Mouse (Mus musculus) intestine, embryonic 14.5 days (tissue): ENCODE measurements around the gene Eea1. TPM values are rescaled to one million over a fixed set of nuclear protein-coding genes. Genes with fewer than 3 reads are reported as not detected.

ENCODE experiments used
- ATAC-seq: fragments of 200-750 bp; cut with Nextera tagmentation; replicated peaks from 2 replicates; pipeline ENCODE4 v1.8.0; 2017; ENCODE audit warnings: low read depth, moderate number of reproducible peaks, moderate TSS enrichment, moderate library complexity; ENCODE audit not compliant: low FRiP score, low TSS enrichment
- DNase-seq: peaks from one replicate; pipeline ENCODE4 v3.0.0-alpha.2; 2018; ENCODE audit warnings: low spot score
- H3K27ac ChIP-seq: fragments of 300-500 bp; sonication (generic); 2 replicates; pipeline ENCODE4 v1.5.1; 2014; ENCODE audit warnings: low read depth, mild to moderate bottlenecking, control low read depth
- H3K27me3 ChIP-seq: fragments of 300-500 bp; sonication (generic); replicated peaks from 2 replicates; pipeline ENCODE4 v1.6.1; 2014; ENCODE audit warnings: low read length, control low read depth; ENCODE audit not compliant: control insufficient read depth, insufficient read depth
- H3K36me3 ChIP-seq: fragments of 300-500 bp; sonication (generic); 2 replicates; pipeline ENCODE4 v1.6.1; 2014; ENCODE audit warnings: low read length, control low read depth; ENCODE audit not compliant: control insufficient read depth, insufficient read depth
- H3K4me1 ChIP-seq: fragments of 300-500 bp; sonication (generic); replicated peaks from 2 replicates; pipeline ENCODE4 v1.6.1; 2014; ENCODE audit warnings: low read length, control low read depth, mixed read lengths; ENCODE audit not compliant: control insufficient read depth, insufficient read depth
- H3K4me2 ChIP-seq: fragments of 300-500 bp; sonication (generic); 2 replicates; pipeline ENCODE4 v1.6.1; 2014; ENCODE audit warnings: low read length
- H3K4me3 ChIP-seq: fragments of 300-500 bp; sonication (generic); 2 replicates; pipeline ENCODE4 v1.5.1; 2014; ENCODE audit warnings: low read depth, low read length, control low read depth, mixed read lengths
- H3K9ac ChIP-seq: fragments of 300-500 bp; sonication (generic); 2 replicates; pipeline ENCODE4 v1.6.1; 2014; ENCODE audit warnings: mild to moderate bottlenecking, low read length
- H3K9me3 ChIP-seq: fragments of 300-500 bp; sonication (generic); 2 replicates; pipeline ENCODE4 v1.6.1; 2016; ENCODE audit warnings: low read length, control low read depth; ENCODE audit not compliant: control insufficient read depth
- WGBS: fragments of 180-500 bp; shearing (Covaris S2); extraction: QIAGEN DNeasy Blood & Tissue Kit; methylation state at CpG from one replicate; pipeline ENCODE4 v1.1.7; 2014; 5-methylcytosine and 5-hydroxymethylcytosine counted together
- polyA plus RNA-seq: library from polyadenylated mRNA; unstranded; fragments of >200 nt; fragmentation: Nextera tagmentation; extraction: Ambion mirVana; gene quantifications from 2 replicates; pipeline ENCODE4 v1.2.1, GENCODE M21; 2014

The Eea1 gene
- 22.2 and 22.6 TPM in 2 replicates for polyA plus RNA-seq

DNA sequence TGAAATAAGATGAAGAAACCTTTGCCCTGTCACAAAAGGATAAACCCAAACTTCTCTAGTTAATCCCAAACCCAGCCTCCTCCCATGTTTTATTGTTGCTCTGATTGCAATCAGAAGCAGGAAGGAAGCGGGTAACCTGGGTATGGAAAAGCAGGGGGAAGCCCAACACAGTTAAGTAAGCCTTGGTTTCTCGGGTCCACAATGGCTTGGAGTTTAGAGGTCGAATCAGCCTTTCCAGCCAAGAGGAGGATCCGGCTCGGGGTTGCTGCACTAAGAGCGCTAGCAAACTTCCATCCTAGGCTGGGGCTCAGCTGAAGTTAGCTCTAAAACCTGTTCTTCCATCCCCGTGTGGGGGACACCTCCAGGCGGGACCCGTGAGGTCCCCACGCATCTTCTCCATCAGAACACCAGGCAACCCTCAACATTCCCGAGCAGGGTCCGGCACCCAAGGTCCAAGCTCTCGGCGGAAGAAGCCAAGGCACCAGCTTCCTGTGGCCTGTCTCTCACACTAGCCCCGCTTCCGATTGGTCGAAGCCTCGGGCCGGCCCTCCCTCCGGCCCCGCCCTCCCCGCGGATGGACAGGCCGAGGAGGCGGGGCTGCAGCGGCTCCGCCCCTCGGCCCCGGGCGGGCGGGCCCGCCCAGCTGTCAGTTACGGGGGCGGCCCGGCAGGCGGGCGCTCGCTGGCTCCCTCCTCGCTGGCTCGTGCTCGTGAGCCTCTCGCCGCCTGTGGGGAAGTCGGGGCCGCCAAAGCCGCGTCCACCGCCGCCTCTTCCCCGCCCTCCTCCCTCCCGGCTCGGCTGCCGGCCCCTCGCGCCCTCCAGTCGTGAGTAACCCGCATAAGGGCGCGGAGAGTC is at the start of gene Eea1:
TSS of gene Eea1 (plus strand) at position 605 of the 855 bp plus-strand sequence.
- Histone ChIP-seq H3K9me3 (no peaks in the 10 kb centered on the region), H3K36me3 (no peaks in the 10 kb centered on the region), H3K27me3 (no peaks in the 10 kb centered on the region), H3K4me3 (peak within 1 kb of the TSS; percentile 66), H3K9ac (peak within 1 kb of the TSS; percentile 70), H3K27ac (peak within 1 kb of the TSS; percentile 86), H3K4me2 (peak within 1 kb of the TSS; percentile 71), H3K4me1 (peaks cover 10% of the 10 kb centered on the region; the same call in 1 of the 2 replicates)
- DNase-seq (peak; percentile 91), ATAC-seq (peak; percentile 99)
- under 1% methylated on average over 46 of the region's 59 CpGs for WGBS

- H3K36me3 ChIP-seq = no peaks in the 10 kb centered on the region
- no peak overlapping the region for H3K27ac ChIP-seq
- WGBS = 70% methylated on average over 7 of the region's 7 CpGs
- ATAC-seq (no peak), DNase-seq (no peak)
- no peaks in the 10 kb centered on the region for H3K27me3 ChIP-seq
- no peak overlapping the region for H3K4me3 ChIP-seq
- no peak overlapping the region for H3K4me2 ChIP-seq
- no peak overlapping the region for H3K9ac ChIP-seq
- H3K4me1 ChIP-seq = no peaks in the 10 kb centered on the region
- H3K9me3 ChIP-seq = no peaks in the 10 kb centered on the region
These were observed 49.1 kb upstream of the Eea1 start for GRCm38 (mm10) chr10:95891214-95891960.

- Histone ChIP-seq H3K9me3 (no peaks in the 10 kb centered on the region), H3K4me3 (no peak overlapping the region), H3K4me2 (no peak overlapping the region), H3K27ac (no peak overlapping the region), H3K4me1 (no peaks in the 10 kb centered on the region), H3K36me3 (no peaks in the 10 kb centered on the region), H3K27me3 (no peaks in the 10 kb centered on the region), H3K9ac (no peak overlapping the region)
- no peak for ATAC-seq
- no peak for DNase-seq
- 85% methylated on average over 9 of the region's 9 CpGs for WGBS
These were observed 48.3 kb upstream of the Eea1 start for GRCm38 (mm10) chr10:95892132-95892531.

- Histone ChIP-seq H3K36me3 (no peaks in the 10 kb centered on the region), H3K9ac (no peak overlapping the region), H3K4me2 (no peak overlapping the region), H3K4me1 (no peaks in the 10 kb centered on the region), H3K9me3 (no peaks in the 10 kb centered on the region), H3K27ac (no peak overlapping the region), H3K4me3 (no peak overlapping the region), H3K27me3 (no peaks in the 10 kb centered on the region)
- DNase-seq (no peak), ATAC-seq (no peak)
- WGBS = 87% methylated on average over 14 of the region's 14 CpGs
These were observed 47.0 kb upstream of the Eea1 start for GRCm38 (mm10) chr10:95893291-95893932.

- H3K36me3 ChIP-seq = no peaks in the 10 kb centered on the region
- no peaks in the 10 kb centered on the region for H3K4me1 ChIP-seq
- no peak overlapping the region for H3K27ac ChIP-seq
- peak overlapping the region; percentile 29; the same call in 1 of the 2 replicates for H3K9ac ChIP-seq
- 40% methylated on average over 17 of the region's 17 CpGs for WGBS
- ATAC-seq (no peak), DNase-seq (peak; percentile 76)
- H3K4me2 ChIP-seq = peak overlapping the region; percentile 59
- H3K9me3 ChIP-seq = no peaks in the 10 kb centered on the region
- H3K4me3 ChIP-seq = peak overlapping the region; percentile 31
- no peaks in the 10 kb centered on the region for H3K27me3 ChIP-seq
These were observed 46.2 kb upstream of the Eea1 start for GRCm38 (mm10) chr10:95894036-95894855.

GRCm38 (mm10) chr10:95894856-95895386 is 45.5 kb upstream of the Eea1 start:
- DNase-seq (no peak), ATAC-seq (no peak)
- no peaks in the 10 kb centered on the region for H3K27me3 ChIP-seq
- H3K4me1 ChIP-seq = no peaks in the 10 kb centered on the region
- no peaks in the 10 kb centered on the region for H3K9me3 ChIP-seq
- WGBS = 39% methylated on average over 10 of the region's 10 CpGs
- H3K4me2 ChIP-seq = peak overlapping the region; percentile 59
- H3K4me3 ChIP-seq = peak overlapping the region; percentile 31
- no peaks in the 10 kb centered on the region for H3K36me3 ChIP-seq
- H3K27ac ChIP-seq = no peak overlapping the region
- peak overlapping the region; percentile 29; the same call in 1 of the 2 replicates for H3K9ac ChIP-seq

DNA sequence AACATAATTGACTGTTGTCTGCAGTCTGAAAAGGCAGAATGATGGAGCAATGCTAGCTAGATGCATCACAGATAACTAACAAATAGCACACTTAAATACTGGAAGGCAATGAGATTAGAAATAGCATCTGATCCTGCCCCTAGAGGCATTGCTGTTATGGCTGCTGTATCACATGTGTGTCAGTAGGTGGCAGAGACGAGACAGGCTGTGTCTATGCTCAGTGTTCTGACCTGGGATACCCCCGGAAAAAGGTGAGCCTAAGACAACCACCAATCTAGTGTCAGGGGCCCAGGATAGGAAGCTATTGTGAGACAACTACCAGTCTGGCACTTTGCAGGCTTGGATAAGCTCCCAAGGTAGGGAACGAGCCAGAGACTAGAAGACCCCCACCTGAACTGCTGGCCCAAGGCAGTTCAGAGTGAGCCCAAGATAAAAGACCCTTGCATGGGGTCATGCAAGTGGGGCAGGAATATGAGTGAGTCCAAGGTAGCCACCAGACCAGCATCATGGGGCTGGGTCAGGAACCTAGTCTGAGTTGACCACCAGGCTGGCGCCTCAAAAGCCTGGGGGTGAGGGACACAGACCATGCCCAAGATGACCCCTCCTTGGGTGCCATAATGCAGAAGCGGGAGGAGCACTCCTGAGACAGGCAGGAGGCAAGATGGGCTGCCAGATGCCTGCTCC is 41.8 kb upstream of the Eea1 start:
- Histone ChIP-seq H3K27me3 (no peaks in the 10 kb centered on the region), H3K4me1 (no peaks in the 10 kb centered on the region), H3K36me3 (no peaks in the 10 kb centered on the region), H3K9ac (no peak overlapping the region), H3K4me3 (no peak overlapping the region), H3K4me2 (no peak overlapping the region), H3K9me3 (no peaks in the 10 kb centered on the region), H3K27ac (no peak overlapping the region)
- peak; percentile 51 for DNase-seq
- WGBS = 67% methylated on average over 5 of the region's 5 CpGs
- ATAC-seq = no peak
